In the genomic region with DNA sequence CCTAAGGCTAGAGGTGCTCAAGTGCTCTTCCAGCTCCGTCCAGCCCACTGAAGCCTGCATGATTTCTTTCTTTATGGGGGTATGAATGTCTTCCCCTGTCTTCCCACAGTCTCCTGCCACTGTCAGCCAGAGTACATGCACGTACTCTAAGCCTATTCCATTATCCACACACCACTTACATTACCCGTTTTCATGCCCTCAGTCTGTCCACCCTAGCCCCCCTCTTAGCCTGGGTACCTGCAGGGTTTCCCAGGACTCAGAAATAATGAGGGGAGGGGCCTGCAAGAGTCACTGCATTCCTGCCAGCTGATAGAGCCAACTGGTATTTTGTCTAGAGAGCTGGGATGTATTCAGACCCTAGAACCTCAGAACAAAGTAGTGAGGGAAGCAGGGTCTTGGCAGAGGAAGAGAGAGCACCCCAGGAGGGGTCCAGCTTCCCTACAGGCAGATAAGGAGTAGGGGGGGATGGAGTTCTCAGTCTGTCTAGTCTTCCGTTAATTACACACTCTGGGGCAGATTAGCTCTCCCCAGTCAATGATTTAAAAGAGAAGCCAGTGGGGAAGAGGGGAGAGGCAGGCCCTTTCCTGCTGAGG, we compare ENCODE assay signal across 11 mouse cellular contexts. TPM values are rescaled to one million over a fixed set of nuclear protein-coding genes. Genes with fewer than 3 reads are reported as not detected.
DNase-seq lines count a peak whose midpoint lies in the region; ATAC-seq and TF ChIP-seq lines count a peak whose summit lies in the region.
"Had no signal": no experiment of that assay in that cellular context is flagged by ENCODE, and none has a peak within 500 bp of the region (broad histone marks: within the 10 kb centered on the region; RNA-seq: fewer than 3 reads in every experiment).

No protein-coding gene starts in this region.

- no peaks in the 10 kb centered on the region for H3K9me3 ChIP-seq in forebrain, embryonic 10.5 days
- no peaks in the 10 kb centered on the region for H3K9me3 ChIP-seq in forebrain, embryonic 12.5 days
- H3K9me3 ChIP-seq in hindbrain, embryonic 12.5 days (replicated peaks), result no peaks in the 10 kb centered on the region
- H3K9me3 ChIP-seq in hindbrain, postnatal 0 days (ENCODE audit: low read length), result no peaks in the 10 kb centered on the region
- H3K9me3 ChIP-seq in embryonic facial prominence, embryonic 13.5 days, result no peaks in the 10 kb centered on the region
- no peaks in the 10 kb centered on the region for H3K9me3 ChIP-seq in limb, embryonic 12.5 days

- H3K36me3 ChIP-seq in forebrain, embryonic 10.5 days (replicated peaks), result peaks cover 48% of the 10 kb centered on the region
- peaks cover 42% of the 10 kb centered on the region for H3K36me3 ChIP-seq in forebrain, embryonic 12.5 days (replicated peaks)
- peaks cover 42% of the 10 kb centered on the region for H3K36me3 ChIP-seq in hindbrain, embryonic 12.5 days
- H3K36me3 ChIP-seq in hindbrain, postnatal 0 days (ENCODE audit: insufficient read depth, low read length), result peaks cover 14% of the 10 kb centered on the region
- peaks cover 59% of the 10 kb centered on the region for H3K36me3 ChIP-seq in embryonic facial prominence, embryonic 13.5 days
- H3K36me3 ChIP-seq in limb, embryonic 12.5 days, result peaks cover 52% of the 10 kb centered on the region
- H3K36me3 ChIP-seq in kidney, adult 2 months (ENCODE audit: control insufficient read depth, insufficient read depth, low read length), result no peaks in the 10 kb centered on the region

- peak overlapping the region; percentile 53 for H3K27ac ChIP-seq in forebrain, embryonic 10.5 days
- H3K27ac ChIP-seq in forebrain, embryonic 12.5 days, result no peak overlapping the region
- H3K27ac ChIP-seq in hindbrain, embryonic 12.5 days, result 0 out of 2 replicates have a peak overlapping the region, but pooled peaks have one; percentile 12
- no peak overlapping the region for H3K27ac ChIP-seq in hindbrain, postnatal 0 days
- peak overlapping the region; percentile 57 for H3K27ac ChIP-seq in embryonic facial prominence, embryonic 13.5 days
- H3K27ac ChIP-seq in limb, embryonic 12.5 days, result peak overlapping the region; percentile 50; the same call in 1 of the 2 replicates
- no peak overlapping the region for H3K27ac ChIP-seq in kidney, adult 2 months (ENCODE audit: insufficient read depth, low read depth, low read length)

- H3K4me3 ChIP-seq in forebrain, embryonic 10.5 days, result no peak overlapping the region
- no peak overlapping the region for H3K4me3 ChIP-seq in forebrain, embryonic 12.5 days (replicated peaks)
- no peak overlapping the region for H3K4me3 ChIP-seq in hindbrain, embryonic 12.5 days
- no peak overlapping the region for H3K4me3 ChIP-seq in hindbrain, postnatal 0 days (ENCODE audit: low read length)
- H3K4me3 ChIP-seq in embryonic facial prominence, embryonic 13.5 days, result no peak overlapping the region
- no peak overlapping the region for H3K4me3 ChIP-seq in limb, embryonic 12.5 days (replicated peaks)
- H3K4me3 ChIP-seq in kidney, adult 2 months (ENCODE audit: insufficient read depth, low read depth, low read length), result no peak overlapping the region

- no peak for DNase-seq in forebrain, embryonic 10.5 days (ENCODE audit: extremely low spot score, low spot score)
- DNase-seq in hindbrain, postnatal 0 days (ENCODE audit: low spot score), result no peak
- DNase-seq in urinary bladder, adult 2 months (ENCODE audit: low spot score), result no peak
- DNase-seq in kidney, adult 2 months, result no peak
- DNase-seq: cerebellum, postnatal 36 days; kidney, postnatal 10 days had no signal

- no peak; the same call in 1 of the 2 replicates for ATAC-seq in forebrain, embryonic 12.5 days (ENCODE audit: low FRiP score)
- no peak for ATAC-seq in hindbrain, embryonic 12.5 days (ENCODE audit: low FRiP score)
- no peak for ATAC-seq in hindbrain, postnatal 0 days
- no peak for ATAC-seq in embryonic facial prominence, embryonic 13.5 days (ENCODE audit: insufficient number of reproducible peaks, insufficient read depth, low FRiP score, low TSS enrichment, low read depth)
- ATAC-seq in limb, embryonic 12.5 days (ENCODE audit: insufficient number of reproducible peaks, insufficient read depth, low FRiP score, low TSS enrichment, low read depth), result no peak
- ATAC-seq: lung, postnatal 0 days had no signal

- no peak overlapping the region for H3K4me2 ChIP-seq in forebrain, embryonic 12.5 days
- no peak overlapping the region for H3K4me2 ChIP-seq in hindbrain, embryonic 12.5 days (replicated peaks)
- H3K4me2 ChIP-seq in hindbrain, postnatal 0 days (ENCODE audit: low read depth, low read length), result no peak overlapping the region
- no peak overlapping the region for H3K4me2 ChIP-seq in embryonic facial prominence, embryonic 13.5 days
- no peak overlapping the region for H3K4me2 ChIP-seq in limb, embryonic 12.5 days

- TF ChIP-seq CTCF in hindbrain, postnatal 0 days (IDR thresholded peaks at IDR 0.05; ENCODE audit: low read depth), result no peak
- no peak for TF ChIP-seq CTCF in kidney, adult 2 months (conservative IDR thresholded peaks at IDR 0.05; ENCODE audit: insufficient read depth, insufficient read length, low read depth, low read length)

- H3K9ac ChIP-seq in forebrain, embryonic 12.5 days, result no peak overlapping the region
- H3K9ac ChIP-seq in hindbrain, embryonic 12.5 days, result no peak overlapping the region
- H3K9ac ChIP-seq in hindbrain, postnatal 0 days (replicated peaks; ENCODE audit: low read length), result no peak overlapping the region
- 0 out of 2 replicates have a peak overlapping the region, but pooled peaks have one; percentile 16 for H3K9ac ChIP-seq in embryonic facial prominence, embryonic 13.5 days
- no peak overlapping the region for H3K9ac ChIP-seq in limb, embryonic 12.5 days (replicated peaks)

- H3K4me1 ChIP-seq in forebrain, embryonic 10.5 days, result peaks cover 25% of the 10 kb centered on the region
- H3K4me1 ChIP-seq in forebrain, embryonic 12.5 days, result peaks cover 8% of the 10 kb centered on the region
- H3K4me1 ChIP-seq in hindbrain, embryonic 12.5 days, result peaks cover 9% of the 10 kb centered on the region; the same call in 1 of the 2 replicates
- H3K4me1 ChIP-seq in hindbrain, postnatal 0 days (ENCODE audit: insufficient read depth, low read length), result 0 out of 2 replicates have a peak, but pooled peaks cover 4% of the 10 kb centered on the region
- H3K4me1 ChIP-seq in embryonic facial prominence, embryonic 13.5 days, result peaks cover 40% of the 10 kb centered on the region
- H3K4me1 ChIP-seq in limb, embryonic 12.5 days (replicated peaks), result peaks cover 33% of the 10 kb centered on the region
- H3K4me1 ChIP-seq in kidney, adult 2 months (ENCODE audit: control insufficient read depth, insufficient read depth, low read length), result no peaks in the 10 kb centered on the region

- WGBS in forebrain, embryonic 10.5 days, result 20% methylated on average over 4 of the region's 4 CpGs
- 22% methylated on average over 4 of the region's 4 CpGs for WGBS in forebrain, embryonic 12.5 days
- WGBS in hindbrain, embryonic 12.5 days, result 43% methylated on average over 4 of the region's 4 CpGs
- WGBS in hindbrain, postnatal 0 days, result 28% methylated on average over 4 of the region's 4 CpGs
- WGBS in embryonic facial prominence, embryonic 13.5 days, result 31% methylated on average over 4 of the region's 4 CpGs
- 44% methylated on average over 4 of the region's 4 CpGs for WGBS in limb, embryonic 12.5 days
- WGBS in kidney, adult 2 months, result 60% methylated on average over 4 of the region's 4 CpGs

- peaks cover 7% of the 10 kb centered on the region for H3K27me3 ChIP-seq in forebrain, embryonic 10.5 days (ENCODE audit: poor library complexity, severe bottlenecking)
- 0 out of 2 replicates have a peak, but pooled peaks cover 3% of the 10 kb centered on the region for H3K27me3 ChIP-seq in forebrain, embryonic 12.5 days
- H3K27me3 ChIP-seq in hindbrain, embryonic 12.5 days, result no peaks in the 10 kb centered on the region
- no peaks in the 10 kb centered on the region for H3K27me3 ChIP-seq in hindbrain, postnatal 0 days (ENCODE audit: insufficient read depth, low read length)
- no peaks in the 10 kb centered on the region for H3K27me3 ChIP-seq in embryonic facial prominence, embryonic 13.5 days
- no peaks in the 10 kb centered on the region for H3K27me3 ChIP-seq in limb, embryonic 12.5 days
- no peaks in the 10 kb centered on the region for H3K27me3 ChIP-seq in kidney, adult 2 months (replicated peaks; ENCODE audit: control insufficient read depth, insufficient read depth, low read length)

- TF ChIP-seq POLR2A in kidney, adult 2 months (IDR thresholded peaks at IDR 0.05; ENCODE audit: low read depth, low read length), result no peak

RNA-seq across cellular contexts. Expression of a gene that starts 20.2 kb away (rescaled TPM):
- 19.7 and 19.8 TPM in 2 replicates for polyA plus RNA-seq in forebrain, embryonic 10.5 days (2016; fragmentation: Nextera tagmentation; extraction: Ambion mirVana)
- 16.7 and 17.7 TPM in 2 replicates for polyA plus RNA-seq in forebrain, embryonic 12.5 days (2016; fragmentation: Nextera tagmentation; extraction: Ambion mirVana)
- 29.1 and 30.2 TPM in 2 replicates for polyA plus RNA-seq in hindbrain, embryonic 12.5 days (2016; fragmentation: Nextera tagmentation; extraction: Ambion mirVana)
- 21.4 and 22.3 TPM in 2 replicates for total RNA-seq in hindbrain, postnatal 0 days (2014; rRNA removed)
- 8.3 and 8.6 TPM in 2 replicates for polyA plus RNA-seq in hindbrain, postnatal 0 days (2015; fragmentation: Nextera tagmentation; extraction: Ambion mirVana)
- polyA plus RNA-seq in embryonic facial prominence, embryonic 13.5 days (2015; fragmentation: Nextera tagmentation; extraction: Ambion mirVana), result 71.4 and 72.9 TPM in 2 replicates
- polyA plus RNA-seq in limb, embryonic 12.5 days (2016; fragmentation: Nextera tagmentation; extraction: Ambion mirVana), result 55.4 and 62.7 TPM in 2 replicates
- polyA plus RNA-seq in urinary bladder, adult 2 months (2012; rRNA removed), result 21.2 and 21.9 TPM in 2 replicates
- 5.5 and 6.8 TPM in 2 replicates for polyA plus RNA-seq in kidney, adult 2 months (2012; rRNA removed)

Comparison
In these comparisons a context has a peak if more than half of its experiments do, and no peak if none do; other contexts are left out.
1. H3K27ac ChIP-seq: peak in forebrain, embryonic 10.5 days (single experiment), hindbrain, embryonic 12.5 days (single experiment), embryonic facial prominence, embryonic 13.5 days (single experiment) and limb, embryonic 12.5 days (single experiment); none in forebrain, embryonic 12.5 days (single experiment), hindbrain, postnatal 0 days (single experiment) and kidney, adult 2 months (single experiment).